Comparison of ENCODE assay signal across 18 mouse cellular contexts in the genomic region with DNA sequence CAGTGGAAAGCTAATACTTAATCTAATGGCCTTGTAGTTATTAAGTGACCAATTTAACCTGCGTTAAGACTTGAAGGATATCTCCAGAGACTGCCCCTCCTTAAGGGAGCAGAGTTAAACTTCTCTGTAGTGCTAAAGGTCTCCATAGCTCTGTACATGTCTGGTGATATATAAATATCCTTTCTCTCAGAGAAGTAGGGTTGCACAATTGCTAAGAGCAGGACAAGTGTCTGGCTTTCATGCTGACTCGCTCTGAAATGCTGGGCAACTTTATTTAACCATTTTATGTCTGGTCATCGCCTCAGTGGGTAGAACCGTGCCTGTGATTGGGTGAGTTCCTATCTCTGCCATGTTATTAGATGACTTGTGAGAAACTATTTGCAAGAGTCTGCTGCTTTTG. TPM values are rescaled to one million over a fixed set of nuclear protein-coding genes. Genes with fewer than 3 reads are reported as not detected.
DNase-seq lines count a peak whose midpoint lies in the region; ATAC-seq and TF ChIP-seq lines count a peak whose summit lies in the region.
"Had no signal": no experiment of that assay in that cellular context is flagged by ENCODE, and none has a peak within 500 bp of the region (broad histone marks: within the 10 kb centered on the region; RNA-seq: fewer than 3 reads in every experiment).

No protein-coding gene starts in this region.

- no peaks in the 10 kb centered on the region for H3K9me3 ChIP-seq in kidney, embryonic 14.5 days (ENCODE audit: control insufficient read depth, low read length)
- no peaks in the 10 kb centered on the region for H3K9me3 ChIP-seq in lung, postnatal 0 days (ENCODE audit: low read length)
- no peaks in the 10 kb centered on the region for H3K9me3 ChIP-seq in liver, embryonic 12.5 days (replicated peaks)
- H3K9me3 ChIP-seq: forebrain, embryonic 10.5 days; heart, embryonic 10.5 days; limb, embryonic 12.5 days had no signal

- no peak overlapping the region for H3K4me3 ChIP-seq in kidney, embryonic 14.5 days (ENCODE audit: low read length)
- H3K4me3 ChIP-seq in lung, postnatal 0 days (ENCODE audit: low read depth, low read length): no peak overlapping the region
- no peak overlapping the region for H3K4me3 ChIP-seq in liver, embryonic 12.5 days
- H3K4me3 ChIP-seq: forebrain, embryonic 10.5 days; heart, embryonic 10.5 days; limb, embryonic 12.5 days had no signal

- no peak overlapping the region for H3K4me2 ChIP-seq in kidney, embryonic 14.5 days (replicated peaks; ENCODE audit: low read depth, low read length)
- no peak overlapping the region for H3K4me2 ChIP-seq in lung, postnatal 0 days (replicated peaks; ENCODE audit: low read depth, low read length)
- H3K4me2 ChIP-seq in liver, embryonic 12.5 days: no peak overlapping the region
- H3K4me2 ChIP-seq: hindbrain, embryonic 14.5 days; limb, embryonic 12.5 days had no signal

- peak overlapping the region; percentile 13; the same call in 1 of the 2 replicates for H3K27ac ChIP-seq in kidney, embryonic 14.5 days (ENCODE audit: low read depth, low read length)
- no peak overlapping the region for H3K27ac ChIP-seq in lung, postnatal 0 days (ENCODE audit: low read length)
- H3K27ac ChIP-seq in liver, embryonic 12.5 days: no peak overlapping the region
- H3K27ac ChIP-seq: forebrain, embryonic 10.5 days; heart, embryonic 10.5 days; hindbrain, embryonic 14.5 days; limb, embryonic 12.5 days; liver, embryonic 14.5 days had no signal

- peaks cover 6% of the 10 kb centered on the region; the same call in 1 of the 2 replicates for H3K36me3 ChIP-seq in kidney, embryonic 14.5 days (ENCODE audit: control insufficient read depth, insufficient read depth, low read length)
- H3K36me3 ChIP-seq in lung, postnatal 0 days (ENCODE audit: insufficient read depth, low read length): no peaks in the 10 kb centered on the region
- H3K36me3 ChIP-seq in liver, embryonic 12.5 days: no peaks in the 10 kb centered on the region
- H3K36me3 ChIP-seq: forebrain, embryonic 10.5 days; heart, embryonic 10.5 days had no signal

- peak; percentile 58 for TF ChIP-seq EP300 in lung, postnatal 0 days (IDR thresholded peaks at IDR 0.05)

- TF ChIP-seq CTCF in lung, postnatal 0 days (IDR thresholded peaks at IDR 0.05): no peak

- H3K9ac ChIP-seq in kidney, embryonic 14.5 days (ENCODE audit: low read depth, low read length): no peak overlapping the region
- H3K9ac ChIP-seq in lung, postnatal 0 days (replicated peaks; ENCODE audit: low read depth): no peak overlapping the region
- H3K9ac ChIP-seq in liver, embryonic 12.5 days: no peak overlapping the region
- H3K9ac ChIP-seq: hindbrain, embryonic 14.5 days; limb, embryonic 12.5 days; liver, embryonic 14.5 days had no signal

- peaks cover 74% of the 10 kb centered on the region for H3K4me1 ChIP-seq in kidney, embryonic 14.5 days (ENCODE audit: control insufficient read depth, insufficient read depth, low read length)
- peaks cover 18% of the 10 kb centered on the region; the same call in 1 of the 2 replicates for H3K4me1 ChIP-seq in lung, postnatal 0 days (ENCODE audit: insufficient read depth, low read depth, low read length)
- H3K4me1 ChIP-seq in liver, embryonic 12.5 days: peaks cover 25% of the 10 kb centered on the region

- DNase-seq in kidney, postnatal 36 days: no peak
- peak; percentile 83 for DNase-seq in lung, postnatal 0 days (ENCODE audit: low spot score)
- DNase-seq in lung, adult 18-20 months: no peak
- DNase-seq in lung, postnatal 36 days: peak; percentile 68
- DNase-seq in cerebellum, adult 11-12 months: no peak
- DNase-seq: adrenal gland, postnatal 36 days; cerebellum, postnatal 10 days; gastrocnemius, postnatal 36 days; thymus, postnatal 36 days had no signal

- peak; percentile 24; the same call in 1 of the 2 replicates for ATAC-seq in kidney, embryonic 14.5 days (ENCODE audit: low FRiP score, low TSS enrichment)
- ATAC-seq in lung, postnatal 0 days: peak; percentile 78
- no peak for ATAC-seq in liver, embryonic 12.5 days
- ATAC-seq in granulocyte monocyte progenitor cell, adult 5-6 weeks (replicated peaks; ENCODE audit: poor library complexity, severe bottlenecking): no peak
- ATAC-seq: activated CD4-positive, CD25-positive, alpha-beta regulatory T cell, adult 4 months had no signal

- no peaks in the 10 kb centered on the region for H3K27me3 ChIP-seq in kidney, embryonic 14.5 days (ENCODE audit: control insufficient read depth, insufficient read depth, low read length)
- H3K27me3 ChIP-seq in lung, postnatal 0 days (replicated peaks; ENCODE audit: insufficient read depth, low read length): no peaks in the 10 kb centered on the region
- no peaks in the 10 kb centered on the region; the same call in 1 of the 2 replicates for H3K27me3 ChIP-seq in liver, embryonic 12.5 days (replicated peaks)
- H3K27me3 ChIP-seq: limb, embryonic 12.5 days had no signal

- 58% methylated on average over 4 of the region's 4 CpGs for WGBS in kidney, embryonic 14.5 days
- WGBS in lung, postnatal 0 days: 42% methylated on average over 4 of the region's 4 CpGs
- 57% methylated on average over 4 of the region's 4 CpGs for WGBS in liver, embryonic 12.5 days (ENCODE audit: insufficient replicate concordance)

RNA-seq across cellular contexts. Expression of a gene that starts 36.6 kb away (rescaled TPM):
- 48.7 and 81.0 TPM in 2 replicates for polyA plus RNA-seq in kidney, embryonic 14.5 days (2014; fragmentation: Nextera tagmentation; extraction: Ambion mirVana)
- 19.9 and 21.4 TPM in 2 replicates for polyA plus RNA-seq in lung, postnatal 0 days (2015; fragmentation: Nextera tagmentation; extraction: Ambion mirVana)
- polyA plus RNA-seq in liver, embryonic 12.5 days (2016; fragmentation: Nextera tagmentation; extraction: Ambion mirVana): 7.1 and 8.5 TPM in 2 replicates
- total RNA-seq in granulocyte monocyte progenitor cell, adult 5-6 weeks (2014; fragmentation: Nextera tagmentation): 14.6 and 25.1 TPM in 2 replicates
- 11.2 and 14.2 TPM in 2 replicates for total RNA-seq in granulocyte monocyte progenitor cell, adult 5-6 weeks (2017)
- polyA plus RNA-seq: activated CD4-positive, CD25-positive, alpha-beta regulatory T cell, adult 4 months had no signal

Comparison
In these comparisons a context has a peak if more than half of its experiments do, and no peak if none do; other contexts are left out.
1. DNase-seq: peak in lung, postnatal 0 days (single experiment) and lung, postnatal 36 days (single experiment); none in kidney, postnatal 36 days (0 of 2), lung, adult 18-20 months (0 of 2) and cerebellum, adult 11-12 months (single experiment).
2. ATAC-seq: peak in kidney, embryonic 14.5 days (single experiment) and lung, postnatal 0 days (single experiment); none in liver, embryonic 12.5 days (single experiment) and granulocyte monocyte progenitor cell, adult 5-6 weeks (single experiment).